Mouse (Mus musculus): ENCODE data around the gene Pou2f1. TPM values are rescaled to one million over a fixed set of nuclear protein-coding genes. Genes with fewer than 3 reads are reported as not detected.

Pou2f1 gene
- polyA plus RNA-seq, 1 experiment from 2014 or later = 19.6 TPM

GRCm38 (mm10) chr1:165828173-165828572 is 174.3 kb downstream of the Pou2f1 start:
- no peak overlapping the region for H3K4me3 ChIP-seq
- WGBS = 91% methylated on average over 5 of the region's 5 CpGs

DNA sequence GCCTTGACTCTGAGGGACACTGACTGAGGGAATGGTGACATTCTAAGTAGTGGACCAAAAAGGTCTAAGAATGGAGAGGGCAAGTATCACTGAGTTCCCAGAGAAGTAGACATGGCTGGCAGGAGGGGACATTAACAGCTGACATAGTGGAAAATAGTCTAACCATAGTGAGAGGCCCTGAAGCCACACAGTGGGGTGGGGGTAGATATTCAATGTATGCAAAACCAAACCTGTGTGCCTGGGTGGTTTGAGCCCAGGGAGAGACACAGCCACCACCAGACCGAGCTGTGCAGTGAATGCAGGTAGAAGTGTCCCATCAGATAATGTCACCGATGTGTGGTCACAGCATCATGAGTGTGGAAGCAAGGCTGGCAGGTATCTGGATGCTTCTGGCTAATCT is 180.4 kb downstream of the Pou2f1 start:
- WGBS = 93% methylated on average over 2 of the region's 2 CpGs

More at GRCm38 (mm10) chr1:165828173-165828572, 174.3 kb downstream of the Pou2f1 start:
- Histone ChIP-seq H3K27me3 (replicated peaks) (no peaks in the 10 kb centered on the region; the same call in 1 of the 2 replicates), H3K4me2 (replicated peaks) (no peak overlapping the region), H3K9me3 (no peaks in the 10 kb centered on the region), H3K9ac (no peak overlapping the region), H3K36me3 (no peaks in the 10 kb centered on the region), H3K4me1 (peaks cover 5% of the 10 kb centered on the region; the same call in 1 of the 2 replicates), H3K27ac (no peak overlapping the region)
- ATAC-seq (ENCODE audit: low FRiP score, low read depth) = no peak

DNA sequence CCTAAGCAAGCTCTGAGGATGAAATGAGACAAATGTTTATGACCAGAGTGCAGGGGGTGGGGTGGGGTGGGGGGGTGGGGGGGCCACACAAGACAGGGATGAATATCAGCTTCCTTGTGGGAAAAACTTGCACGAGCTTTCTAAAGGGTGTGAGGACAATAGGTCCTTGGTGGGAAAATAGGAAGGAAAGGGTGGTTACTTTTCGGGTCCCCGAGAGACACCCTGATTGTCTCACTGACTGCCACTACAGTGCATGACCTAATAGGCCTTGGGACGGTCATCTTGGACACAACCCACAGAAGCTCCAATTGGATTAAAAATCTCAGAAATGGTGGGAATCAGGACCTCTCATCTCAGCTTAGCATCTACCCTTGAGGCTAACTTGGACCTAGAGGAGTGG is 183.3 kb downstream of the Pou2f1 start:
- Histone ChIP-seq H3K4me3 (no peak overlapping the region), H3K27me3 (replicated peaks) (peaks cover 36% of the 10 kb centered on the region), H3K27ac (no peak overlapping the region), H3K36me3 (no peaks in the 10 kb centered on the region), H3K4me1 (peaks cover 14% of the 10 kb centered on the region), H3K9me3 (no peaks in the 10 kb centered on the region), H3K4me2 (replicated peaks) (no peak overlapping the region), H3K9ac (no peak overlapping the region)
- no peak for ATAC-seq (ENCODE audit: low FRiP score, low read depth)
- 76% methylated on average over 4 of the region's 4 CpGs for WGBS

More for the DNA sequence above, 180.4 kb downstream of the Pou2f1 start:
- no peaks in the 10 kb centered on the region for H3K36me3 ChIP-seq
- peaks cover 26% of the 10 kb centered on the region for H3K27me3 ChIP-seq (replicated peaks)
- H3K9me3 ChIP-seq = no peaks in the 10 kb centered on the region
- H3K4me1 ChIP-seq = no peaks in the 10 kb centered on the region
- H3K4me2 ChIP-seq (replicated peaks) = no peak overlapping the region
- H3K9ac ChIP-seq = no peak overlapping the region
- no peak overlapping the region for H3K27ac ChIP-seq
- no peak overlapping the region for H3K4me3 ChIP-seq
- no peak for ATAC-seq (ENCODE audit: low FRiP score, low read depth)

DNA sequence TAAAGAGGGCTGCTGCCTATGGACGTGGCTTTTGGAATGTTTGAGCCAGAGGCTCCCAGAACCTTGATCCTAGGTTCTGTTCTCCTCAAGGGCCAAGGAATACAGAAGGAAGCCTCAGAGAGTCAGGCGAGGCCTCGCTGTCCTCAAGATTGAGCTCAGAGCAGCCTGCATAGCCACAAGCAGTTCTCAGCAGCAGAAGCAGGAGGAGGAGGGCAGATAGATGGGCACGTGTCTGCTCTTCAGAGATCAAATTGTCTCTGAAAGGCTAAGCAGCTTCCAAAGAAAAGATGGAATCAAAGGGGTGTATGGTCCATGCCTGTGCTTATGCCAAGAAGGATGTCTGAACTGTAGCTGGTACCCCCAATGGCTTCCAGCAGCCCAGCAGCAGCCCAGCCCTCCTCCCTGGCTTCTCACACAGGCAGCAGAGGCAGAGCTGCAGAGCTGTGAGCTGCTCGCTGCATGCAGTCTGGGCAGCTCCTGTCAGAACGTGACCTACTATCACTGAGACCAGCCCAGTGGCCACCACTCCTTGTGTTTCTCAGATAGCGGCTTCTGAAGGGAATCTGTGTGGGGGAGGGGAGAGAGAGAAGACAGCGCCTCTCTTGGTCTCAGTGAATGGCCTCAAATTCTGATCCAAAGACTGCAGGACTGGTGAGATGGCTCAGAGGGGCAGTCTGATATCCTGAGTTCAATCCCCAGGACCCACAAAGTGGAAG is 184.2 kb downstream of the Pou2f1 start:
- Histone ChIP-seq H3K36me3 (no peaks in the 10 kb centered on the region), H3K4me3 (no peak overlapping the region), H3K4me1 (peaks cover 22% of the 10 kb centered on the region), H3K9ac (no peak overlapping the region), H3K4me2 (replicated peaks) (no peak overlapping the region), H3K27ac (no peak overlapping the region), H3K27me3 (replicated peaks) (peaks cover 39% of the 10 kb centered on the region), H3K9me3 (no peaks in the 10 kb centered on the region)
- 42% methylated on average over 8 of the region's 8 CpGs for WGBS
- no peak for ATAC-seq (ENCODE audit: low FRiP score, low read depth)

DNA sequence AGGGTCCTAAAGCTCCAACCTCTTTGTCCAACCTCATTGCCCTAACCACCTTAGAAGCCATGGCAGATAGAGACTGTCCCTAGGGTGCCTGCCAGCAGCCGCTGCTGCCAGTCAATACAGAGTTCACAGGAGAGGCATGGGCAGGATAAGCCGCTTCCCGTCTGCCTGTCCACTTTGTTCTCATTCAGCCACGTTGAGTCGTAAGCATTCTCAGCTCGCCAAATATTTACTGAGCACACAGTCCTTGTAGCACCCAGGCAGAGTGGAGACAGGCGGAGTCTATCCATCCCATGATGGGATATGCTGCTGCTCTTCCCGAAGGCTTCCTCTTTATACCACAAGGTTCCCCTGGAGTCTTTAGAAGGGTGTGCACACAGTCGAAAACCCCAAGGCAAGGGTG is 185.2 kb downstream of the Pou2f1 start:
- no peaks in the 10 kb centered on the region for H3K36me3 ChIP-seq
- no peak overlapping the region for H3K27ac ChIP-seq
- no peaks in the 10 kb centered on the region for H3K9me3 ChIP-seq
- H3K4me1 ChIP-seq = peaks cover 25% of the 10 kb centered on the region
- H3K9ac ChIP-seq = no peak overlapping the region
- WGBS = 65% methylated on average over 9 of the region's 9 CpGs
- H3K27me3 ChIP-seq (replicated peaks) = peaks cover 46% of the 10 kb centered on the region
- no peak for ATAC-seq (ENCODE audit: low FRiP score, low read depth)
- H3K4me2 ChIP-seq (replicated peaks) = no peak overlapping the region
- H3K4me3 ChIP-seq = no peak overlapping the region

DNA sequence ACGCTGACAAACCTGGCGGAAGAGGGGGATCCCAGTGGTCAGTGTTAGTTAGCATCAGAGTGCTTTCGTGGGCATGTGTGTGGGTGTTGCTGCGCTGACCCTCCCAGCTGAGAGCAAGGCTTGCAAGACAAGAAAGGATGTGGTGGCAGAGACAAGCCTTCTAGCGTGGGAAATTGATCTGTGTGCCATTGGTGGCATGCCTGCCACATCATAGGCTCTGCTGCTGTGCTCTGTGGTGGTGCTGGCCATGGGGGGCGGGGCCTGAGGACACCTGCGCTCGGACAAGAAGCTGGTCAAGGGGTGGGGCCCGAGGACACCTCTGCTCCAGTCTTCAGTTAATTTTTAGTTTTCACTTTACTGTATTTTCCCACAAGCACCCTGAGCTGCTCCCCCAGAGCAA is 186.1 kb downstream of the Pou2f1 start:
- no peak overlapping the region for H3K9ac ChIP-seq
- ATAC-seq (ENCODE audit: low FRiP score, low read depth) = no peak
- H3K9me3 ChIP-seq = no peaks in the 10 kb centered on the region
- H3K27ac ChIP-seq = no peak overlapping the region
- H3K27me3 ChIP-seq (replicated peaks) = peaks cover 52% of the 10 kb centered on the region
- peaks cover 25% of the 10 kb centered on the region for H3K4me1 ChIP-seq
- H3K4me2 ChIP-seq (replicated peaks) = no peak overlapping the region
- 88% methylated on average over 9 of the region's 9 CpGs for WGBS
- no peaks in the 10 kb centered on the region for H3K36me3 ChIP-seq
- no peak overlapping the region for H3K4me3 ChIP-seq

Other genes starting within 250 kb of the Pou2f1 start
- gene Creg1, start 238.9 kb downstream of the Pou2f1 start, polyA plus RNA-seq (2016; fragmentation: Nextera tagmentation; extraction: Ambion mirVana) = 33.0 and 33.1 TPM in 2 replicates
- 1.2 and 1.8 TPM in 2 replicates for gene Cd247, start 214.0 kb downstream of the Pou2f1 start, polyA plus RNA-seq (2016; fragmentation: Nextera tagmentation; extraction: Ambion mirVana)
- 3.3 and 4.7 TPM in 2 replicates for gene Dusp27, start 125.2 kb upstream of the Pou2f1 start, polyA plus RNA-seq (2016; fragmentation: Nextera tagmentation; extraction: Ambion mirVana)
- 0.29 TPM in 1 of 2 replicates, not detected in the other for gene Gpa33, start 127.6 kb upstream of the Pou2f1 start, polyA plus RNA-seq (2016; fragmentation: Nextera tagmentation; extraction: Ambion mirVana)
- gene Mael, start 236.1 kb upstream of the Pou2f1 start, polyA plus RNA-seq (2016; fragmentation: Nextera tagmentation; extraction: Ambion mirVana) = not detected in 2 replicates

All from neural tube, embryonic 12.5 days (tissue).